Mouse (Mus musculus) Patski (cell line): Measurements from ENCODE around the gene Rnase9. TPM values are rescaled to one million over a fixed set of nuclear protein-coding genes. Genes with fewer than 3 reads are reported as not detected.
A peak's percentile ranks its signal among the peaks of the same experiment; 100 is the strongest.
"Not testable (repeated sequence)": the region's sequence is repeated elsewhere in the genome, so short reads cannot be mapped to it uniquely, and the experiment has no call there.

ENCODE experiments used
- ATAC-seq: fragments of 100-300 bp; one replicate; pipeline ENCODE4 v1.8.0; 2021
- CTCF ChIA-PET: fragments of 350-600 bp; sonication (Branson Sonifier 250); formaldehyde crosslinking; loops from one replicate; lab custom pipeline; 2022; ENCODE audit warnings: inconsistent platforms; lab: Charles Lee
- POLR2A ChIA-PET: fragments of 350-600 bp; sonication (Branson Sonifier 250); formaldehyde crosslinking; loops from one replicate; lab custom pipeline; 2022; ENCODE audit warnings: antibody characterized with exemption, inconsistent platforms; lab: Charles Lee
- DNase-seq: peaks from one replicate; pipeline ENCODE4 v3.0.0-alpha.2; 2011; ENCODE audit warnings: low read depth, low spot score
- H3K27me3 ChIP-seq: fragments of 371-371 bp; one replicate; pipeline ENCODE4 v1.5.1; 2021
- CTCF ChIP-seq: fragments of 100-300 bp; IDR thresholded peaks from one replicate; pipeline ENCODE4 v1.5.1; 2021
- in situ Hi-C: fragments of 300-500 bp; cut with MboI; formaldehyde crosslinking; loops from 3 replicates; pipeline ENCODE4 v1.11.1; 2018; ENCODE audit warnings: low pct_unique_long_range_greater_than_20kb, mixed read lengths
- polyA plus RNA-seq: library from polyadenylated mRNA; unstranded; gene quantifications from one replicate; pipeline ENCODE4 v1.2.3, GENCODE M21; 2021

Rnase9 gene
- polyA plus RNA-seq, 1 experiment from 2014 or later, result not detected

DNA sequence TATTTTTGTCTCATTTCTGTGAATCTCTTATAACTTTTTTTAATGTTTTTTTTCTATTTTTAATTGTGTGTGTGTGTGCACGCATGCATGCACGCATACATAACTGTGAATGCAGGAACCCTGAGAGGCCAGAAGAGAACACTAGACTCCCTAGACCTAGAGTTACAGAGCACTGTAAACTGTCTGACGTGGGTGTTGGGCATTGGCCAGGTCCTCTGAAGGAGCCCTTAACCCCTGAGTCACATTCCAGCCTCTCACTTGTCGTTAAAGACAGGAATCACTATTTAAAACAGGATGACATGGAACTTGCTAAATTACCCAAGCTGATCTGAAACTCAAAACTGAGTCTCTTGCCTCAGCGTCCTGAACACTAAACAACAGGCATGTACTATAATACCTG, 10.3 kb upstream of the Rnase9 start:
- CTCF ChIA-PET, result no interaction called here
- in situ Hi-C loops, result no loop called here
- TF ChIP-seq CTCF, result no peak
- H3K27me3 ChIP-seq, result peaks cover 13% of the 10 kb centered on the region
- ATAC-seq (no peak), DNase-seq (no peak)
- POLR2A ChIA-PET, result no interaction called here

DNA sequence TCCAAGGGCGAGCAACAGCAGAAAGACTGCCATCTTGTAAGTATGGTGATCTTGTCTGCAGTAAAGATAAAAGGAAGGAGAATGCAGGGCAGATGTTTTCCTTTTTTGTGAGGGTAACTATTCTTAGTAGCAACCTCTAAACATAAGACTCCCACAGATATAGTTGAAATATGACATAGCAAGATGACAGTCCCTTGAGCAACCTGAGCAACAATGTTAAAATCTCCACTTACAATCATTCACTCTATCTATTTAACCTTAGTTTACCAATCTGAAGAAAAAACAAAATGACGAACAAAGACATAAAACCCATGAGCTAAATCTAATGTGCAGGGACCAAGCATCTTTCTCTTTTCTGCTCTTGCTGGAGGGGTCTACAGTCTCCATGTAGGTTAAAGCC, 8.4 kb upstream of the Rnase9 start, which contains the start of gene Rnase11:
TSS of gene Rnase11 (minus strand) at position 101 of the 400 bp plus-strand sequence.
- peaks cover 17% of the 10 kb centered on the region for H3K27me3 ChIP-seq
- CTCF ChIA-PET, result no interaction called here
- POLR2A ChIA-PET, result no interaction called here
- DNase-seq, result no peak
- in situ Hi-C loops, result no loop called here
- no peak for TF ChIP-seq CTCF
- ATAC-seq, result no peak

DNA sequence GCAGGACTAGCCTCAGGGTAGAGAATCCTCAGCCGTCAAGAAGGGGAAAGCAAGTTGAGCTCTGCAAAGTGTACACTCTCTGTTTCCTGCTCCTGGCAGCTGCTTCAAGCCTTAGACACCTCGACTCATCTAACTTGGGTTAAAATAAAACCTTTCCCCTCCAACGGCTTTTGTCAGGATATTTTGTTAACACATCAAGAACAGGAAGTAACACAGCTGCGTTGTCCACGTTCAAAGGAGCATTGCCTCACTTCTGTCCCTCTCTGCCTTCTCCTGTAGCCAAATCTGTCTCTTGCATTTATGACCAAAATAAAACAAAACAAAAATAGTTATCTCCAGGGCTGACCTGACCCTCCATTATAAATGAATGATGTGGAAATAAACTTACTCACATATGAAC, 6.2 kb upstream of the Rnase9 start:
- ATAC-seq (no peak), DNase-seq (no peak)
- TF ChIP-seq CTCF, result no peak
- peaks cover 17% of the 10 kb centered on the region for H3K27me3 ChIP-seq
- POLR2A ChIA-PET, result no interaction called here
- CTCF ChIA-PET, result interaction anchor here (1.6 kb wide), 1 partner anchor 10 kb away, joined by 4 read pairs; no protein-coding TSS in a partner anchor
- in situ Hi-C loops, result no loop called here

DNA sequence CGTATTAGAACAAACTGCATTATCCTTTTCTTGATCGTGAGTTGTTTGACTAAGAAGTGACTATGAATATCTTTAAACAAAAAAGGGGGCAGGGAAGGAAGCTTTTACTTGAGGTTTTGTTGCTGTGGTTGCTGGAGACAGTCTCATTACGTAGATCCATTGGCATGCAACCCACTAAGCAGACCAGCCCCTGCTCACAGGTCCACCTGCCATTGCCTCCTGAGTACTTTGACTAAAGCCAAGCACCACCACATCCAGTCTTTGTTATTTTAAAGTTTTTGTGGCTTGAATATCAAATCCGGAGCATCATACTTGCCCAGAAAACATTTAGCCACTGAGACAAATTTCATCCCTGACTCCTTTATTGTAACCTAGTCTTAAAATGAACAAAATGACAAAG, 5.5 kb downstream of the Rnase9 start:
- in situ Hi-C loops, result no loop called here
- ATAC-seq (no peak), DNase-seq (no peak)
- H3K27me3 ChIP-seq, result peaks cover 6% of the 10 kb centered on the region
- POLR2A ChIA-PET, result no interaction called here
- TF ChIP-seq CTCF, result no peak
- CTCF ChIA-PET, result interaction anchor here (1.2 kb wide), 1 partner anchor 10 kb away, joined by 4 read pairs; no protein-coding TSS in a partner anchor

DNA sequence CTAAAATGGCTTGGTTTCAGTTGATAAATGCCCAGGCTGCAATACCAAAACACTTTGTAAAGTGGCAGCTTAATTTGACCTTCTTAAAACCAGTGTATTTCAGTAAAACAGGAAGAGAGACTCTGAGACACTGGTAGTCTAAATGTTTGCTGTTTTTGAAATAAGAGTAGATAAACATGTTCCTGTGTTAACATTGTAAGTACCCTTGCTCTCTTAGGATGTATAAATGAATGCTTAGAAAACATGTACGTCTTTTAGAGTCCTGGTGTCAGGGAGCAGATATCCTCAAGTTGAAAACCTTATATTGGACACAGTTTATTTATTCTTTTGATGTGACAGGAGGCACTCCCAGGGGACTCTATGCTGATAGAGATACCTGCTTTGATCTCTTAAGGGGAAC, 6.5 kb downstream of the Rnase9 start:
- H3K27me3 ChIP-seq, result peaks cover 4% of the 10 kb centered on the region
- POLR2A ChIA-PET, result no interaction called here
- in situ Hi-C loops, result no loop called here
- no peak for TF ChIP-seq CTCF
- no peak for ATAC-seq
- DNase-seq, result no peak
- CTCF ChIA-PET, result interaction anchor here (1.2 kb wide), 1 partner anchor 9 kb away, joined by 4 read pairs; no protein-coding TSS in a partner anchor

DNA sequence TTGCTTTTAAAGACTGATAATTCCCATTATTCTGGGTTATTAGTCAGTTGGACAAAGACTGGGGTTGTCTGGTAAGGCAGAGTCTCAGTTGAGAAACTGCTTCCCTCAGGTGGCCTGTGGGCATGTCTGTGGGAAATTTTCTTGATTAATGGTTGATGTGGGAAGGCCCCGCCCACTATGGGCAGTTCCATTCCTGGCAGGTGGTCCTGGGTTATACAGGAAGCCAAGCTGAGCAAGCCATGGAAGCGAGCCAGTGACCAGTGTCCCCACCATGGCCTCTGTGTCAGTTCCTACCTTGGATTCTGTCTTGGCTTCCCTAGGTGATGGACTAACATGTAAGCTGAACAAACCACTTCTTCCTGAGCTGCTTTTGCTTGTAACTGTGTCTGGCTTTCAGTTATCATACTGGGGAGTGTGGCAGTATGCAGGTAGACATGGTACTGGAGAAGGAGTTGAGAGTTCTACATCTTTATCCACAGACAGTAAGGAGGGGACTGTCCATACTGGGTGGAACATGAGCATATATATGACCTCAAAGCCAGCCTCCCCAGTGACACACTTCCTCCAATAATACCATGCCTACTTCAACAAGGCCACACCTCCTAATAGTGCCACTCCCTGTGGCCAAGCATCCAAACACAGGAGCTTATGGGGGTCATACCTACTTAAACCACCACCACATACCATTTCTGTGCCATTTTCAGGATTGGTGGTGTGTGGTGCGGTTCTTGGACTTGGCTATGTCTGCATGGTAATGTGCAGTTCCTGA, 14.1 kb downstream of the Rnase9 start:
- ATAC-seq, result no peak
- no peak for TF ChIP-seq CTCF
- in situ Hi-C loops, result no loop called here
- DNase-seq, result no peak
- ChIA-PET CTCF (interaction anchor here (0.6 to 1.9 kb wide), 4 partner anchors 11 to 36 kb away, joined by 3 to 6 read pairs (median 4); no protein-coding TSS in a partner anchor), POLR2A (no interaction called here)
- H3K27me3 ChIP-seq, result no peaks in the 10 kb centered on the region

DNA sequence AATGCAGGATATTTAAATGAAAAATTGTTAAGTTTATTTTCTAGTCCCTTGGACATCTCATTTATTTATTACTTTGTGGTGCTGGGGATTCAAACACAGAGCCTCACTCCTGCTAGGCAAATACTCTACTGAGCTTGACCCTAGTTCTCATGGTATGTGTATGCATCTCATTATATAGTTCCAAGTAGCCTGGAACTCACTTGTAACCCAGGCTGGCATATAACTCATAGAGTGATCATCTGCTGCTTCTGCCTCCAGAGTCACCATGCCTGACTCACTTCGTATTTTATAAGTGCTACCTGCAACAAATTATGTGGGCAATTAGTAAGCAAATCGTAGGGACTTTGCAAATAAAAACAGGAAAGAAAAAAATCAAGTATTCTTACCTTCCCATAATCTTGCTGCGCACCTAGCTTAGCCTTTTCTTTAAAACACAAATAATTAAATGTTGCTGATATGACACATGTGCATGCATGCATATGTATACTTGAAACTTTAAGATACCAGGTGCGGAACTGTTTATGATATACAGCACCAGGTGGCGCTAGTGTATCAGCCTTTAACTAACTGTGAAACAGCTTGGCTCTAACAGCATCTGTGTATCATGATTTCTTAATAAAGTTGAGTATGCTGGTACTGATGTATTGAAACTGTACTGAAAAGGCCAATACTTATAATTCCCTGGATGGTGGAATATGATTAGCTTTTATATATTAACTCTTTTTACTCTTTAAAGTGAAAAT, 15.1 kb downstream of the Rnase9 start:
- TF ChIP-seq CTCF, result peak; percentile 58
- ATAC-seq, result no peak
- ChIA-PET POLR2A (no interaction called here), CTCF (interaction anchor here (0.6 to 1.9 kb wide), 7 partner anchors 9 to 135 kb away, joined by 3 to 6 read pairs (median 4); no protein-coding TSS in a partner anchor)
- in situ Hi-C loops, result no loop called here
- no peaks in the 10 kb centered on the region for H3K27me3 ChIP-seq
- DNase-seq, result peak; percentile 28

DNA sequence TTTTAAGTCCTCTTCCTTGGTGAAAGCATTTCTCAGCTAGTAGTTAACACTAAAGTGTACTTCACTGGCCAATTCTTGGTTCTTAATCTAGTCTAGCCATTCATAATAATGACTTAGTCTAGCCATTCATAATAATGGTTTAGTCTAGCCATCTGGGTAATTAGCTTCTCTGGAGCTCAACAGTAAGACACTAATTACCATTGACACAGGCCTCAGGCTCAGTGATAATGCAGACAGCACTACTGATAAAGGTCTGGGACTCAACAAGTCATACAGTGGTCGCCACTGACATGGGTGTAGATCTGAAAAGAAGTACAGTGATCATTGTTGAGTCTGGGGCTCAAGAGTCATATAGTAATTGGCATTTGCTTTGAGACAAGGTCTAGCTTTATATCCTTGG, 16.8 kb downstream of the Rnase9 start:
- in situ Hi-C loops, result loop anchor here (5.0 kb wide), 1 partner anchor 37 kb away; no protein-coding TSS in a partner anchor

DNA sequence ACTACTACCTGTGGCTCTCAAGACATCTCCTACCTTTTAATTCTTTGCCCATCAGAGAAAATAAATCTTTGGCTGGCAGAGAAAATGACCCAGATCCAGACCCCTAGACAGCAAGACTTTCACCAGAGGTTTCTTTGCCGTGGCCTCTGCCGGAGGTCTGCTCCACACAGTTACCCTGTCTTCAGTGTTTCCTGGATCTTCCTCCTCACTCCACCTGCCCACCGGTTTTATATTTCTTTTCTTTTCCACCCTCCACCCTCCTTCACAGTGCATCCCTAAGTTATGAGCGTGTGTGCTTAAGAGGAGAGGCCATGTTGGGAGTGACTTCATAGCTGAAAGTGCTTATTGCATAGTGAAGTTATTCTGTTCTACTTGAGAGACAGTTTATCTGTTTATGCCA, 18.2 kb downstream of the Rnase9 start:
- no peak for ATAC-seq
- ChIA-PET CTCF (interaction anchor here (1.1 kb wide), 1 partner anchor 10 kb away, joined by 3 read pairs; no protein-coding TSS in a partner anchor), POLR2A (no interaction called here)
- in situ Hi-C loops, result loop anchor here (5.0 kb wide), 1 partner anchor 39 kb away; no protein-coding TSS in a partner anchor
- TF ChIP-seq CTCF, result no peak
- no peak for DNase-seq
- no peaks in the 10 kb centered on the region for H3K27me3 ChIP-seq

More for the DNA sequence above, 16.8 kb downstream of the Rnase9 start:
- POLR2A ChIA-PET, result no interaction called here
- no peaks in the 10 kb centered on the region for H3K27me3 ChIP-seq
- no peak for DNase-seq
- TF ChIP-seq CTCF, result no peak
- CTCF ChIA-PET, result interaction anchor here (1.0 to 1.5 kb wide), 2 partner anchors 20 to 86 kb away, joined by 4 to 5 read pairs; no protein-coding TSS in a partner anchor
- no peak for ATAC-seq

DNA sequence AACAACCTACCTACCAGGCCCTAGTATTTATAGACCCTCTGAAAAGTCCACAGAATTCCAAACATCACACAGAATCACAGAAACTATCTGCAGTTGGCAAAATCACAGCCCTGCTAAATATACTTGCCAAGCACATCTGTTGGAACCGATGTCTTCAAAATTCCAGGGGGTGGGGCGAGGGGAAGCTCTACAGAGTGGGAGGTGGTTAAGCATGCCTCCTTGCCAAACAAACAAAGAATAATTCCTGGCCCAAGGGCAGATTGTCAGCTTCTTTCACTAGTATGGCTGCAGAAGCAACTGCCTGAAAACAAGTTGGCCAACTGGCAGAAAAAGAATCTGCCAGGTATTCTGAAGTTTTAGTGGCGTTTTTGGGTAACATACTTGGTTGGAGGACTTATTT, 24.4 kb downstream of the Rnase9 start:
- no peak for ATAC-seq
- no peak for TF ChIP-seq CTCF
- CTCF ChIA-PET, result no interaction called here
- in situ Hi-C loops, result no loop called here
- no peak for DNase-seq
- POLR2A ChIA-PET, result no interaction called here
- H3K27me3 ChIP-seq, result no peaks in the 10 kb centered on the region

DNA sequence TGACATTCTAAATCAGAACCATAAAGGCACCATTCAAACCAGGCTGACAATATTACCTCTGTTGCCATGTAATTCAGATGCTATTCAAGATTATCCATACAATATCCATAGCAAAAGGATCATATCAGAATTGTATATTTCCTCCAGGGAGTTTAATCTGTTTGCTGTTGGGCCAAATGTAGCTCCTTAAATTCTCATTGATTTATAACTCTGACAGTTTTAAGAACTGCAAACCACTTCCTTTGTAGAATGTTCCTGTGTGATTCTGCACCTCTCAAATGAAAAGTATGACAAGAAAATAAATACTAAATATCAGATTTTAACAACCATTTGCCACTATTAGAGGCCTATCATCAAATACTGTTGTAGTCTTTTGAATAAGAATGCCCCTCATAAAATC, 25.9 kb downstream of the Rnase9 start:
- ATAC-seq (no peak), DNase-seq (no peak)
- in situ Hi-C loops, result no loop called here
- CTCF ChIA-PET, result no interaction called here
- POLR2A ChIA-PET, result no interaction called here
- H3K27me3 ChIP-seq, result no peaks in the 10 kb centered on the region
- TF ChIP-seq CTCF, result no peak

DNA sequence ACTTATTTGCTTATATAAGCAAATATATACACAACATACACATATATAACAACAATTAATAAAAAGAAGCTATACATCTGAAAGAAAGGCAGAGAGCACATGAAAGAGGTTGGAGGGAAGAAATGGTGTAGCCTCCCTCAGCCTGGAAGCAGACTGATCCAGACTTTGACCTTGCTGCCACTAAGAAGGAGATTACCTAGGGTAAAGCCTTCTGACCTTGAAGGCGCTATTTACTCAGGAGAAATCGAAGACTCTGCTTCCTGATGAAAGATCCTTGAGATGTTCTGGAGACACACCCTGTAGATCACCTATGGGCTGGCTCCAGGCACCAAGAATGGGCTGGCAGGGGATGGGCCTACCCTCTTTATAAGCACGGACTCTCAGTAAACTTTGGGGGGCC, 26.9 kb downstream of the Rnase9 start:
- ATAC-seq, POLR2A ChIA-PET, DNase-seq, in situ Hi-C loops, CTCF ChIA-PET, H3K27me3 ChIP-seq: not testable (repeated sequence)
